Mouse (Mus musculus): ENCODE results near the gene Wwp2. TPM values are rescaled to one million over a fixed set of nuclear protein-coding genes. Genes with fewer than 3 reads are reported as not detected.

Gene Wwp2
- polyA plus RNA-seq, 1 experiment: 33.2 TPM

GRCm38 (mm10) chr8:107489086-107489485 lies 52.9 kb downstream of the Wwp2 start:
- TF ChIP-seq GATA1 (IDR thresholded peaks at IDR 0.05; ENCODE audit: low read length): no peak

GRCm38 (mm10) chr8:107489921-107490320 lies 53.8 kb downstream of the Wwp2 start:
- TF ChIP-seq GATA1 (IDR thresholded peaks at IDR 0.05; ENCODE audit: low read length): no peak

- TF ChIP-seq GATA1 (IDR thresholded peaks at IDR 0.05; ENCODE audit: low read length): no peak
These were observed 54.5 kb downstream of the Wwp2 start for GRCm38 (mm10) chr8:107490649-107491048.

GRCm38 (mm10) chr8:107491212-107491611 lies 55.0 kb downstream of the Wwp2 start:
- no peak for TF ChIP-seq GATA1 (IDR thresholded peaks at IDR 0.05; ENCODE audit: low read length)

- TF ChIP-seq GATA1 (IDR thresholded peaks at IDR 0.05; ENCODE audit: low read length): no peak
These were observed 55.7 kb downstream of the Wwp2 start for GRCm38 (mm10) chr8:107491831-107492230.

GRCm38 (mm10) chr8:107492802-107493201 lies 56.6 kb downstream of the Wwp2 start:
- no peak for TF ChIP-seq GATA1 (IDR thresholded peaks at IDR 0.05; ENCODE audit: low read length)

GRCm38 (mm10) chr8:107495425-107495824 lies 59.3 kb downstream of the Wwp2 start:
- TF ChIP-seq GATA1 (IDR thresholded peaks at IDR 0.05; ENCODE audit: low read length): no peak

GRCm38 (mm10) chr8:107497708-107498107 lies 61.5 kb downstream of the Wwp2 start:
- TF ChIP-seq GATA1 (IDR thresholded peaks at IDR 0.05; ENCODE audit: low read length): no peak

- TF ChIP-seq GATA1 (IDR thresholded peaks at IDR 0.05; ENCODE audit: low read length): no peak
These were observed 62.2 kb downstream of the Wwp2 start for GRCm38 (mm10) chr8:107498390-107498789.

- TF ChIP-seq GATA1 (IDR thresholded peaks at IDR 0.05; ENCODE audit: low read length): no peak
These were observed 62.6 kb downstream of the Wwp2 start for GRCm38 (mm10) chr8:107498806-107499205.

GRCm38 (mm10) chr8:107499519-107499918 lies 63.4 kb downstream of the Wwp2 start:
- no peak for TF ChIP-seq GATA1 (IDR thresholded peaks at IDR 0.05; ENCODE audit: low read length)

- no peak for TF ChIP-seq GATA1 (IDR thresholded peaks at IDR 0.05; ENCODE audit: low read length)
These were observed 66.2 kb downstream of the Wwp2 start for GRCm38 (mm10) chr8:107502407-107502806.

GRCm38 (mm10) chr8:107502922-107503321 lies 66.8 kb downstream of the Wwp2 start:
- TF ChIP-seq GATA1 (IDR thresholded peaks at IDR 0.05; ENCODE audit: low read length): no peak

- no peak for TF ChIP-seq GATA1 (IDR thresholded peaks at IDR 0.05; ENCODE audit: low read length)
These were observed 67.2 kb downstream of the Wwp2 start for GRCm38 (mm10) chr8:107503354-107503753.

- no peak for TF ChIP-seq GATA1 (IDR thresholded peaks at IDR 0.05; ENCODE audit: low read length)
These were observed 68.2 kb downstream of the Wwp2 start for GRCm38 (mm10) chr8:107504239-107504985.

GRCm38 (mm10) chr8:107505271-107505670 lies 69.1 kb downstream of the Wwp2 start:
- TF ChIP-seq GATA1 (IDR thresholded peaks at IDR 0.05; ENCODE audit: low read length): no peak

- TF ChIP-seq GATA1 (IDR thresholded peaks at IDR 0.05; ENCODE audit: low read length): no peak
These were observed 70.9 kb downstream of the Wwp2 start for GRCm38 (mm10) chr8:107507019-107507418.
